Mouse (Mus musculus) cerebellum, adult 8-10 months (tissue): Measurements from ENCODE around the gene Glod4.

Experiments
- DNase-seq: peaks from one replicate; pipeline ENCODE4 v3.0.0; 2022

Gene Glod4

DNA sequence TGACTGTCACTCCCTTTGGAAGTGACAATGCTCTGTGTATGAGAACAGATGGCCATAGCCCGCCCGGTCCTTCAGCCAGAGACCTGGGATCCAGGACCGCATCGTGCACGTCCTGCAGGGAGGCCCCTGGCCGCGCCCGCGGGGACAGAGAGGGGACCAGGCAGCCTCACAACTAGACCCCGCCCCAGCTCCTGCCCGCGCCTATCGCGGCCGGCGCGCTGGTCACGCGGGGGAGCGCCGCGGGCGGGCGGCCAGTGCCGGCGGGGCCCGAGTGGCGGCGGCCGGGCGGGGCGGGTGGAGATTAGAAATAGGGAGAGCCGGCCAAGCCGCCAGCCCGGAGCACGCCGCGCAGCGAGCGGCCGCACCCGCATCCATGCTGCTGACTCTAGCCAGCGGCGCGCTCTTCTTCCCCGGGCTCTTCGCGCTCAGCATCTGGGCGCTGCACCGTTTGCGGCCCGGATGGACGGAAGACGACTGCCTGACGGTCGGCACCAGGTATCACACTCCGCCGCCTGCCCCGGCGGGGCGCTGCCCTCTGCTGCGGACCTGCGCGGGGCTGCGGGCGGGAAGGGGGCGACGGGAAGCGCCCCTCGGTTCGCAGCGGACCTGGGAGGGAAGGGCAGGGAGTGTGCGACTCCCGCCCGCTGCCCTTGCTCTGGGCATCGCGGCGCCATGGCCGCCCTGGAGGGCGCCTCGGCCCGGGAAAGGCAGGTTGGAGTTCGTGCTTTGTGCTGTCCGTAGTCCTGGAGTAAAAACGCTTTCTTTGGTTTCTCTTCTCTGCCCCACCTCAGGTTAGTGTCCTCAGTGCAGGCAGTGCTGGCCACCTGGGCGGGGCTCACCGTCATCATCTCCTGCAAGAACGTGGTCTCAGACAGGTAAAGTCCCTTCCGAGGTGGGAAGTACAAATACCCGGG is 41.5 kb downstream of the Glod4 start:
- DNase-seq, result peak; percentile 90

DNA sequence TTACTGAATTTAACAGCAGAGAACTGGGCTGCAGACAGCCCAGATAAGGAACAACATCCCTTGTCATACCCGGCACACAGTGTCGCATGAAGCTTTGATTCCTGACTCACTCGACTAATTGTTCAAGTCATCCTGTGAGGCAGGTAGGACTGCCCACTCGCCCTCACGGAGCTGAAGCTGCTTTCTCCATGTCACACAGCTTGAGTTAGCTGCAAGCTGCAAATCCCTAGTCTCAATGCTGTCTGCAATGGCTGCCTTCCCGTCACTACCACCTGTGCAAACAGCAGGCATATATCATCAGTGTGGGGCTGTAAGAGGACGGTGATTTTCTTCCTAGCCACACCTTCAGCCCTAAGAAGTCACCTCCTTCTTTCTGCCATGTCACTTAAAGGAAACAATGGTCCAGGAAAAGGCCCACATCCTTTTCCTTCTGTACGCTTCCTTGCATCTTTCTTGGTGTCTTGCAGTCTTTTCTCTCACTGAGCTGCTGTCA is 46.5 kb downstream of the Glod4 start:
- DNase-seq, result no peak

DNA sequence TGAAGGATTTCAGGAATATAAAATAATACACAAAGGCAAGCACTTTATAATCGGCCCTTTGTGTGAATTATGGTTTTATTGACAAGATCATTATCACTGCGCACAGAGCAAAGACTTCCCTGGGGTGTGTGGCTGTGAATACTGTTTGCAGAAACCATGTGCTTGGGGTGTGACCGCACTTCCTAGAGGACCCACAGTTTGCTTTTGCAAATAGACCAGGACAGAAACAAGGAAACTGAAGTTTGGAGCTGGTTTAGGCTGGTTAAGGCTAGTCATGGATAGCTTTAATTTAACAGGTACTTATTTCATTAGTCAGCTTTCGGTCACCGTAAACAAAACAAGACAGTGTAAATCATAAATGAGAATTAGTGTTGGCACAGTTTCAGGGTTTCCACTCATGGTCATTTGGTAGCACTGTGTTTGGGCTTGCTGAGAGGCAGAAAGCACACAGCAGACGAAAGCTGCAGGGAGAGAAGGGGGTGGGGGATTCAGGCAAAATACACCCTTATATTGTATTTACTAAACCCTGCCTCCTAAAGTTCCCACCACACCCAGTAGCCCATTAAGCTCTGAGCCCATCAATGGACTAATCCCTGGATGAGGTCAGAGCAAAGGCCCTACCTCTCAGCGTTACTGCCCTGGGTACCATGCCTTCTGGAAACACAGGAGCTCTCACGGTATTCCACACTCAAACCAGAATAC is 47.1 kb downstream of the Glod4 start:
- no peak for DNase-seq

DNA sequence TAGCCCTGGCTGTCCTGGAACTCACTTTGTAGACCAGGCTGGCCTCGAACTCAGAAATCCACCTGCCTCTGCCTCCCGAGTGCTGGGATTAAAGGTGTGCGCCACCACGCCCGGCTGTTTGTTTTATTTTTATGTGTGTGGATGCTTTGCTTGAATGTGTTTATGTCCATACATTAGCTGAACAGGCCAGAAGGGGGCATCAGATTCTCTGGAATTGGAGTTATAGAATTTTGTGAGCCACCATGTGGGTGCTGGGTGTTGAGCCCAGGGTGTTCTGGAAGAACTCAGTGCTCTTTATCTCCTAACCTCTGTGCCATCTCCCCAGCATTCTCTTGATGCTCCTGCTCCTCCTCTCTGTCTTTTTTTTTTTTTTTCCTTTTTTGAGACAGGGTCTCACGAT is 56.6 kb downstream of the Glod4 start:
- DNase-seq, result no peak

- DNase-seq, result no peak
Measured at GRCm38 (mm10) chr11:76183745-76184144, 59.8 kb downstream of the Glod4 start.

DNA sequence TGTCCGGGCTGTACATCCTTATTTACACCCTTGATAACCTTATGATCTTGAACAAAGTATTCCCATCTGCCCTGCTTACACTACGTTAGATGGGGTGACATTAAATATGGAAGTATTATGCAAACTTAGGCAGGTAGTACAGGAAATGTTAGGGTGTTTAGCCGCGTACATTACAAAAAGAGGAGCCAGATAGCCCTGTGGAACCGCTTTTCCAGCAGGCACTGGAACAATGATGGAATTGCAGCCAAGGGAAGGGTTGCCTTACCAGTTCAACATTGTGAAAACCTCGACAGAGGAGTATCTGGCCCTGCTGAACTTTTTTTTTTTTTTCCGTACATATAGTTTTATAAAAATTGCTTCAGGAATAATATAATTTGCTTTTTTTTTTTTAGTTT is 63.4 kb downstream of the Glod4 start:
- DNase-seq, result no peak

DNA sequence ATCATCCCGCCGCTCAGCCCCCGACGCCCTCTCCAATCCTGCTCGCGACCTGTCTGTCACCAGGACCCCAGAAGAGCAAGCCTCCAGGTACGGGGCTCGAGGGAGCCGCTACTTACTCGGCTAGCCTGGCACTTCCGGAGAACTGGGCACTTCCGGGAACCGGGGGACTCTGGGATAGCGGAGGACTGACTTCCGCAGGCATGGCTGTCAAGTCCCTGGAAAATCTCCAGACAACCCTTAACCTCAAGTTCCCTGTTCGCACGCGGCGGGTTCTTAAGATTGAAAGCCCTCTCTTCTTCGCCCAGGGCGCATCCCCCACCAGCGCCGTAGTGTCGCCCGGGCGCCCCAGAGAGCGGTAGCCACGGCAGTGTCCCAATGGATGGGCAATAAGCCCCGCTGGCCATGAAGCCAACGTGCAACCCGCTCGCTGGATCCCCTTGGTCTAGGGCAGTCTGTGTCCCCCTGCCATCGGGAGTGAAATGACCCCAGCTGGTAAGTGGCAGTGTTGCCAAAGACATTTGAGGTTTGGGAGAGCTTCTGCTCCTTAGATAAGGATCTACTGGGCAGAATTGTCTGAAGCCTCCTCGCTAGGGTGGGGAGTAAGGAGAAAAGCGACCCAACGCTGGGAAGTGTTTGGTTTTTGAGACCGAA is 63.9 kb downstream of the Glod4 start, which contains the start of the genes Vps53 and Fam57a:
Gene Vps53 (minus strand): TSS at position 153 of the 651 bp plus-strand sequence.
Gene Fam57a (plus strand): TSS at position 177 of the 651 bp plus-strand sequence.
- peak; percentile 87 for DNase-seq

- DNase-seq, result no peak
Measured at GRCm38 (mm10) chr11:76178726-76179494, 64.6 kb downstream of the Glod4 start.

GRCm38 (mm10) chr11:76170207-76170606 is 73.3 kb downstream of the Glod4 start:
- peak; percentile 41 for DNase-seq

DNA sequence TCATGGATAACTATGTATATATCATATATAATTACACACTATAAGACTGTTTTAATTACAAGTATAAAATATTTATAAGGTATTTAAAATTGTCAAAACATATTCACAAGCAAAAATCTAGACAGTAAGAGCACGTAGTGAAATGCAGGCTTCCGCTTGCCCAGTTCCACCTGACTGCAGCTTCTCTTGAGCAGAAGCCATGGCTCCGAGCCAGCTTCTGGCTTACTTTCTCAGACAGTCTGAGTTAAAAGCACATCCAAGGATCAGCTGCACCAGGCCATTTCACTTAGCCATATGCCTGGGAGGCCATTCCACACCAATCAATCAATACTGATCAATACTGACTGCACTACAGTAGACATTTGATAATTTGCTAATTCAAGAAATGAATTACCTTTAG is 74.5 kb downstream of the Glod4 start:
- DNase-seq, result peak; percentile 37

GRCm38 (mm10) chr11:76167079-76167765 is 76.3 kb downstream of the Glod4 start:
- DNase-seq, result peak; percentile 81

- no peak for DNase-seq
Measured at GRCm38 (mm10) chr11:76166657-76167056, 76.9 kb downstream of the Glod4 start.

DNA sequence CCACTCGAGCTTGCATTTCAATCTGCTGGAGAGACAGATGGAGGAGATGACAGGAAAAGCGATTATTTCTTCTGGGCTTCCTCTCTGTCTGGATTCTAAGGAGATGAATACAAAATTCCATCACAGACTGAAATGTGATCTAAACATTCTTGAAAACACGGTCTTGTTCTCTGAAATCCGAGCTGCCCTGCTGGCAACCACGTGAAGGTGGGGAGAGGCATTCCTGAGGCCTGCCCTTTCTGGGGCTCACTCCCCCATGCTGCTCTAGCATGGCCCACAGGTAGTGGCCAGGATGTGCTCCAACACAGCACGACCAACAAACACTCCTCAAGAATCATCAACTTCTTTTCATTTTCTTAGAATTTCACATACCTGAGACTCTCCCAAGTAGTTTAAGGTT is 83.3 kb downstream of the Glod4 start:
- no peak for DNase-seq

GRCm38 (mm10) chr11:76158375-76158774 is 85.2 kb downstream of the Glod4 start:
- DNase-seq, result no peak

DNA sequence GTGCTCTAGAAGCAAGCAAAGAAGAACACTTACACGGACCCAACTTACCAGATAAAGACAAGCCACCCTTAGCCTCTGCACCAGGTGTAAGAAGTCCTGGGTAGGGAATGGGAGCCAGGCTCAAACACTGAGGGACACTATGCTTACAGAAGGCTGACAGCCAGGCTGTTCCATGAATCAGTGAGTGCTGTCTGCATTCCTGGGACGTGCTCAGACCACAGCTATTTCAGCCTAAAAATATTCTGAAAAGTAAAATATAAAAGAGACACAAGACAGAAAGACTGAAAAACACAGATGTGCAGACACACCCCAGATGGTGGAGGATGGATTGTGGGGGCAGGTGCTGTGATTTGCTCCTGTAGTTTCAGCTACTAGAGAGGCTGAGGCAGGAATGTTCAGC is 88.7 kb downstream of the Glod4 start:
- DNase-seq, result no peak

- no peak for DNase-seq
Measured at GRCm38 (mm10) chr11:76154200-76154599, 89.3 kb downstream of the Glod4 start.

DNA sequence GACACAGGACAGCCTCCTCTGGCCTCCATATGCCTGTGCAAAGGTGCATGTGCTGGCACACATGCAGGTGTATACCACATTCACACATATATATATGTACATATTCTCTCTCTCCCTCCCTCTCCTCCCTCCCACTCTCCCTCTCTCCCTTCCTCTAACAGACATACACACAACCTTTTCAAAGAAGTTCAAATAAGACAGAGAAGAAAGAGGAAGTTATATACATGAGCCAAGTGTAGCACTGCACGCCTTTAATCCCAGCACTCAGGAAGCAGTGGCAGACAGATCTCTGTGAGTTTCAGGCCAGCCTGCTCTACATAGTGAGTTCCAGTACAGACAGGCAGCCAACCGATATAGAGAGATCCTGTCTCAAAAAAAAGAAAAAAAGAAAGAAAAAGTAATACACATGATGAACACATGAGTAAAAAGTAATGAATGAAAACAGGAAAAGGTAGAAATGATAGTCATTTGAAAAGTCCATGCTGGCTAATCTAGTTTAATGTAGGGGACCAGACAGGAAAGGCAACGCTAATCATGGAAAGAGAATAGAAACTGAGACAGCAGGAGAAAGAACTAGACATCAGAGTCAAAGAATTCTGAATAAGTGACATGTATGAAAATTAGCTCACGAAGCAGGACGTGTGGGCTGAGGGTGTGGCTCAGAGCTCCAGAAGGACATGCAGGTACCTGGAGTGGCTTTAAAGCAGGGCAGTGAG is 90.1 kb downstream of the Glod4 start:
- no peak for DNase-seq

- DNase-seq, result no peak
Measured at GRCm38 (mm10) chr11:76150980-76151379, 92.5 kb downstream of the Glod4 start.

DNA sequence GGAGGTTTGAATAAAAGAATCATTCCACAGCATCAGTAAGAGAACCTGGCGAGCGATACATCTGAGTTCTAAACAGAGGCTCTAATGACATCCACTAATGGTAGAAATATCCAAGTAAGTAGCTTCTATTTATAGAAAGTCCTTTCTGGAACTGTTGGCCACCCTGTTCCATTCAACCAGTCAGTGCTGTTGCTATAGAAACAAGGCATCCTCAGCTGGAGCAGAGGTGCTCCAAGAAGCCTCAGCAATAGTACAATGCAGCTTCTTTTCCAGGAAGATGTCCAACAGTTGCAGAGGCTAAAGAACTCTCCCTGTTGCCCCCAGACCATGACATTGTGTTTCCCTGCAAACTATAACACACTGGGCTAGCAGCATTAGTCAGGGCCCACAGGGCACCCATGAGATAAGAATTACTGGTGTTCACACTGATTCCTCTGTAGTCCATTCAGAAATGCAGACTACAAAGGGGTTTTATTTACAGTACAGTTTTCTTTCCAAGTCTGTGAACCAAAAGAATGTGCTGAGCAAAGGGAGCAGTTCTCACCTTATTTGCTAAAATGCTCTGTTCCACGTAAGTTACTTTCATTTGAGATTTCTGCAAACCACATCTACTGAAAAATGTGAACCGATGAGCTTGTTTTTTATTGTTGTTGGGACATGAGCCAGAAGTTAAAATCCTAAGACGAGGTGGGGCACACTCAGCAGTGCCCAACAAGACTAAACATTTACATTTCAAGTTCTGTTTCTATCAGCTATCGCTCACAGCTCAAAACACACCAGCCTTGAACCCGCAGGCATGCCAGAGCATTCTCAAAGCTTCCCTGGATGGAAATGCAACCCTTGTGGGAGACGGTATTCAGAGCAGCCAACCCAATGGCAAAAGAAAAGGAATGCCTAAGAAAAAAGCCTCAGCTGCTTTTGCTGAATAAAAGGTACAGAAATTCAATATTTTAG is 95.2 kb downstream of the Glod4 start:
- DNase-seq, result no peak
